Mouse (Mus musculus) heart, embryonic 15.5 days (tissue): Measurements from ENCODE around the gene E4f1. TPM values are rescaled to one million over a fixed set of nuclear protein-coding genes. Genes with fewer than 3 reads are reported as not detected.

Experiments used
- ATAC-seq: fragments of 200-750 bp; cut with Nextera tagmentation; replicated peaks from 2 replicates; pipeline ENCODE4 v1.8.0; 2017; ENCODE audit warnings: low read depth, moderate TSS enrichment; ENCODE audit not compliant: insufficient number of reproducible peaks, insufficient read depth, low FRiP score
- H3K27ac ChIP-seq: fragments of 300-500 bp; sonication (generic); 2 replicates; pipeline ENCODE4 v1.5.1; 2015; ENCODE audit warnings: mild to moderate bottlenecking, inconsistent platforms
- H3K27me3 ChIP-seq: fragments of 300-500 bp; sonication (generic); 2 replicates; pipeline ENCODE4 v1.6.1; 2015; ENCODE audit warnings: inconsistent platforms
- H3K36me3 ChIP-seq: fragments of 300-500 bp; sonication (generic); 2 replicates; pipeline ENCODE4 v1.6.1; 2015; ENCODE audit warnings: mild to moderate bottlenecking, inconsistent platforms
- H3K4me1 ChIP-seq: fragments of 300-500 bp; sonication (generic); replicated peaks from 2 replicates; pipeline ENCODE4 v1.6.1; 2015; ENCODE audit warnings: inconsistent platforms
- H3K4me2 ChIP-seq: fragments of 300-500 bp; sonication (generic); 2 replicates; pipeline ENCODE4 v1.6.1; 2015; ENCODE audit warnings: inconsistent platforms, mild to moderate bottlenecking, moderate library complexity
- H3K4me3 ChIP-seq: fragments of 300-500 bp; sonication (generic); 2 replicates; pipeline ENCODE4 v1.5.1; 2015; ENCODE audit warnings: mild to moderate bottlenecking, inconsistent platforms
- H3K9ac ChIP-seq: fragments of 300-500 bp; sonication (generic); 2 replicates; pipeline ENCODE4 v1.6.1; 2015; ENCODE audit warnings: mild to moderate bottlenecking, inconsistent platforms
- H3K9me3 ChIP-seq: fragments of 300-500 bp; sonication (generic); replicated peaks from 2 replicates; pipeline ENCODE4 v1.6.1; 2016; ENCODE audit warnings: inconsistent platforms
- WGBS: fragments of 180-500 bp; shearing (Covaris S2); methylation state at CpG from one replicate; pipeline ENCODE4 v1.1.7; 2015; ENCODE audit warnings: mixed read lengths; 5-methylcytosine and 5-hydroxymethylcytosine counted together
- polyA plus RNA-seq: library from polyadenylated mRNA; unstranded; fragments of >200 nt; fragmentation: Nextera tagmentation; extraction: Ambion mirVana; gene quantifications from 2 replicates; pipeline ENCODE4 v1.2.1, GENCODE M21; 2015

Gene E4f1
- polyA plus RNA-seq, 1 experiment from 2014 or later, result 20.5 TPM

GRCm38 (mm10) chr17:24479431-24479830, 9.3 kb upstream of the E4f1 start:
- Histone ChIP-seq H3K27ac (no peak overlapping the region), H3K36me3 (peaks cover 29% of the 10 kb centered on the region), H3K4me3 (peak overlapping the region; percentile 81), H3K9me3 (no peaks in the 10 kb centered on the region), H3K4me2 (peak overlapping the region; percentile 60), H3K27me3 (no peaks in the 10 kb centered on the region), H3K4me1 (peaks cover 14% of the 10 kb centered on the region), H3K9ac (no peak overlapping the region)
- 21% methylated on average over 1 of the region's 1 CpGs for WGBS
- ATAC-seq, result no peak

- peaks cover 29% of the 10 kb centered on the region for H3K36me3 ChIP-seq
- H3K9ac ChIP-seq, result peak within 1 kb of the TSS; percentile 91
- peak within 1 kb of the TSS; percentile 94 for H3K27ac ChIP-seq
- peak within 1 kb of the TSS; percentile 81 for H3K4me3 ChIP-seq
- ATAC-seq, result peak; percentile 91
- no peaks in the 10 kb centered on the region for H3K27me3 ChIP-seq
- peak within 1 kb of the TSS; percentile 60 for H3K4me2 ChIP-seq
- H3K9me3 ChIP-seq, result no peaks in the 10 kb centered on the region
- under 1% methylated on average over 48 of the region's 48 CpGs for WGBS
- H3K4me1 ChIP-seq, result peaks cover 19% of the 10 kb centered on the region
These were observed 8.7 kb upstream of the E4f1 start, which contains the start of gene Mlst8 for GRCm38 (mm10) chr17:24478663-24479380. Gene Mlst8 (minus strand): TSS chr17:24479078.

- ATAC-seq, result no peak
These were observed 8.0 kb upstream of the E4f1 start for GRCm38 (mm10) chr17:24477985-24478600.

GRCm38 (mm10) chr17:24477053-24477984, 7.2 kb upstream of the E4f1 start:
- H3K4me2 ChIP-seq, result no peak overlapping the region
- ATAC-seq, result no peak
- no peaks in the 10 kb centered on the region for H3K27me3 ChIP-seq
- H3K9ac ChIP-seq, result no peak overlapping the region; the same call in 1 of the 2 replicates
- WGBS, result 92% methylated on average over 20 of the region's 20 CpGs
- peaks cover 29% of the 10 kb centered on the region for H3K36me3 ChIP-seq
- H3K27ac ChIP-seq, result no peak overlapping the region
- H3K9me3 ChIP-seq, result no peaks in the 10 kb centered on the region
- H3K4me1 ChIP-seq, result peaks cover 30% of the 10 kb centered on the region
- H3K4me3 ChIP-seq, result no peak overlapping the region; the same call in 1 of the 2 replicates

More at GRCm38 (mm10) chr17:24477985-24478600, 8.0 kb upstream of the E4f1 start:
- no peaks in the 10 kb centered on the region for H3K9me3 ChIP-seq
- peak overlapping the region; percentile 55 for H3K9ac ChIP-seq
- peak overlapping the region; percentile 81 for H3K4me3 ChIP-seq
- H3K27ac ChIP-seq, result no peak overlapping the region
- peaks cover 29% of the 10 kb centered on the region for H3K36me3 ChIP-seq
- peak overlapping the region; percentile 60 for H3K4me2 ChIP-seq
- 49% methylated on average over 11 of the region's 11 CpGs for WGBS
- H3K4me1 ChIP-seq, result peaks cover 23% of the 10 kb centered on the region
- no peaks in the 10 kb centered on the region for H3K27me3 ChIP-seq

- WGBS, result 89% methylated on average over 10 of the region's 10 CpGs
- Histone ChIP-seq H3K27ac (no peak overlapping the region), H3K4me1 (peaks cover 42% of the 10 kb centered on the region), H3K27me3 (no peaks in the 10 kb centered on the region), H3K9me3 (no peaks in the 10 kb centered on the region), H3K36me3 (peaks cover 29% of the 10 kb centered on the region), H3K4me2 (no peak overlapping the region), H3K9ac (no peak overlapping the region), H3K4me3 (no peak overlapping the region)
- no peak for ATAC-seq
These were observed 6.1 kb upstream of the E4f1 start for GRCm38 (mm10) chr17:24476022-24476776.

- H3K4me1 ChIP-seq, result peaks cover 45% of the 10 kb centered on the region
- ATAC-seq, result no peak
- 86% methylated on average over 6 of the region's 6 CpGs for WGBS
- H3K9me3 ChIP-seq, result no peaks in the 10 kb centered on the region
- no peak overlapping the region for H3K4me3 ChIP-seq
- H3K36me3 ChIP-seq, result peaks cover 29% of the 10 kb centered on the region
- H3K9ac ChIP-seq, result no peak overlapping the region
- H3K27ac ChIP-seq, result no peak overlapping the region
- H3K27me3 ChIP-seq, result no peaks in the 10 kb centered on the region
- no peak overlapping the region for H3K4me2 ChIP-seq
These were observed 5.5 kb upstream of the E4f1 start for GRCm38 (mm10) chr17:24475586-24475985.

- no peak overlapping the region for H3K9ac ChIP-seq
- 78% methylated on average over 5 of the region's 5 CpGs for WGBS
- peaks cover 29% of the 10 kb centered on the region for H3K36me3 ChIP-seq
These were observed 4.4 kb upstream of the E4f1 start for GRCm38 (mm10) chr17:24474557-24474956.

GRCm38 (mm10) chr17:24473612-24474275, 3.6 kb upstream of the E4f1 start, which contains the start of gene Bricd5:
Gene Bricd5 (plus strand): TSS chr17:24473884.
- 0 out of 2 replicates have a peak within 1 kb of the TSS, but pooled peaks have one; percentile 81 for H3K4me3 ChIP-seq
- no peak for ATAC-seq
- H3K9me3 ChIP-seq, result no peaks in the 10 kb centered on the region
- H3K27me3 ChIP-seq, result no peaks in the 10 kb centered on the region
- peaks cover 40% of the 10 kb centered on the region for H3K4me1 ChIP-seq
- H3K9ac ChIP-seq, result no peak within 1 kb of the TSS
- WGBS, result 71% methylated on average over 6 of the region's 6 CpGs
- H3K4me2 ChIP-seq, result peak within 1 kb of the TSS; percentile 93
- H3K27ac ChIP-seq, result 0 out of 2 replicates have a peak within 1 kb of the TSS, but pooled peaks have one; percentile 20
- peaks cover 29% of the 10 kb centered on the region for H3K36me3 ChIP-seq

More at GRCm38 (mm10) chr17:24474557-24474956, 4.4 kb upstream of the E4f1 start:
- no peak overlapping the region for H3K27ac ChIP-seq
- no peaks in the 10 kb centered on the region for H3K9me3 ChIP-seq
- H3K4me2 ChIP-seq, result no peak overlapping the region
- H3K4me3 ChIP-seq, result no peak overlapping the region
- ATAC-seq, result no peak
- no peaks in the 10 kb centered on the region for H3K27me3 ChIP-seq
- peaks cover 40% of the 10 kb centered on the region for H3K4me1 ChIP-seq

GRCm38 (mm10) chr17:24472512-24472911, 2.4 kb upstream of the E4f1 start:
- H3K9ac ChIP-seq, result peak overlapping the region; percentile 92
- H3K4me2 ChIP-seq, result peak overlapping the region; percentile 93
- peaks cover 29% of the 10 kb centered on the region for H3K36me3 ChIP-seq
- no peaks in the 10 kb centered on the region for H3K27me3 ChIP-seq
- H3K9me3 ChIP-seq, result no peaks in the 10 kb centered on the region
- H3K4me1 ChIP-seq, result peaks cover 31% of the 10 kb centered on the region
- peak overlapping the region; percentile 20; the same call in 1 of the 2 replicates for H3K27ac ChIP-seq
- WGBS, result 65% methylated on average over 4 of the region's 4 CpGs
- peak overlapping the region; percentile 81 for H3K4me3 ChIP-seq
- ATAC-seq, result no peak
